7 mouse cellular contexts compared by ENCODE assay signal in the genomic region with DNA sequence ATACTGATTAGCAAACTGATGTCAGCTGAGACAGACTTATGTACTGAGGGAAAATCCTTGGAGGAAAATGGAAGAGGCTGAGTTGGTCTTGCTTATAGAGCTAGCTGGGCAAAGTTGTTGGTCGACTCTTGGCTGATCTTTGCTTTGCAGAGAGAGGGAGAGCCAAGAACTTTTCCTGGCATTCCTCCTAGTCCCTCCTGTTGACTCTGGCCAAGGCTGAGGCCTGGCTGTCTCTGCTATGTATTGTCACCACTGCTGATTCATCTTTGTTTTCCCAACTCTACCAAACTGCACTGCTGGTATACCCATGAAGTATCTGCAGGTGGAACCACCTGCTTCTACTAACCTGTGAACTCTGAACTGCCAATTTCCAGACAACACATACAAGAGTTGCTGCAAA.
"Had no signal": no experiment of that assay in that cellular context is flagged by ENCODE, and none has a peak within 500 bp of the region (broad histone marks: within the 10 kb centered on the region; RNA-seq: fewer than 3 reads in every experiment).

No protein-coding gene starts in this region.

- DNase-seq: kidney, postnatal 14 days; liver; lung, adult 2 months; lung, postnatal 36 days; right cerebral cortex, adult 18-20 months; right cerebral cortex, postnatal 25 days; thymus, postnatal 14 days had no signal
